Mouse (Mus musculus): ENCODE results near the gene Clec16a. TPM values are rescaled to one million over a fixed set of nuclear protein-coding genes. Genes with fewer than 3 reads are reported as not detected.

Gene Clec16a
- polyA plus RNA-seq, 1 experiment from 2014 or later, result 53.9 TPM

DNA sequence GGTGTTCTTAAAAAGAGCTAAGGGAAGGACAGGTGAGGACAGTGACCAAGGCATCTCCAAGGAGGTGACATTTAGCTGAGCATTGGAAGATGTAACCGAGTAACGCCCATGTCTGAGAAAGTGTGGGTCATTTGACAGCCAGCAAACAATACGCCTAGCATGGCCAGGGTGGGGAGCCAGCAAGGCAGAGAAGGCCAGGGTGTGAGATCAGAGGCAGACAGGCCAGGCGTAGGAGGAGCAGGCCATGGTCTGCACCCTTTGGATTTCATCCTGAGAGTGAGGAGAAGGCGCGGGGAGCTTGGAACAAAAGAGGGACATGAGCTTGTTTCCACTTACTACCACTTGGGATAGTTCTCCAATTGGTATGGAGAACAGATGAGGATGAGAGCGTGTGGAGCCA is 64.8 kb downstream of the Clec16a start:
- Histone ChIP-seq H3K27ac (no peak overlapping the region), H3K4me1 (no peaks in the 10 kb centered on the region), H3K9ac (no peak overlapping the region), H3K9me3 (no peaks in the 10 kb centered on the region), H3K4me3 (replicated peaks) (no peak overlapping the region), H3K4me2 (no peak overlapping the region), H3K27me3 (no peaks in the 10 kb centered on the region), H3K36me3 (replicated peaks) (peaks cover 22% of the 10 kb centered on the region)
- WGBS, result 93% methylated on average over 7 of the region's 7 CpGs
- no peak for ATAC-seq (ENCODE audit: low FRiP score)

DNA sequence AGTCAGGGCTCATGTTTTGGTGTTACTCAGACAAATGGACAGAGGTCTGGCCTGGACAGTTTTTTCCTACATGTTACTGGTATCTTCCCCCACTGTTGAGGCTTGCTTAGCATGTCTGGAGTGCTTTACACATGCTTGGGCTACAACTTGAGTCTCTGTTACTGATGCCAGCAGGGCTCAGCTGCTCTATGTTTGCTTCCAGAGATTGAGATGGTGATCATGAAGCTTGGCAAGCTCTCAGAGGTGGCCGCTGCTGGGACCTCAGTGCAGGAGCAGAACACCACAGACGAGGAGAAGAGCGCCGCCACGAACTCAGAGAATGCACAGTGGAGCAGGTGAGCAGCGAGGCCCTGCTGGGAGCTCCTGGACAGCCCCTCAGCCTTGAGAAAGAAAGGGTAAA is 65.7 kb downstream of the Clec16a start:
- Histone ChIP-seq H3K4me3 (replicated peaks) (no peak overlapping the region), H3K27me3 (no peaks in the 10 kb centered on the region), H3K36me3 (replicated peaks) (peaks cover 30% of the 10 kb centered on the region), H3K4me2 (no peak overlapping the region), H3K4me1 (no peaks in the 10 kb centered on the region), H3K9ac (no peak overlapping the region), H3K27ac (no peak overlapping the region), H3K9me3 (no peaks in the 10 kb centered on the region)
- ATAC-seq (ENCODE audit: low FRiP score), result no peak
- WGBS, result 99% methylated on average over 6 of the region's 6 CpGs

DNA sequence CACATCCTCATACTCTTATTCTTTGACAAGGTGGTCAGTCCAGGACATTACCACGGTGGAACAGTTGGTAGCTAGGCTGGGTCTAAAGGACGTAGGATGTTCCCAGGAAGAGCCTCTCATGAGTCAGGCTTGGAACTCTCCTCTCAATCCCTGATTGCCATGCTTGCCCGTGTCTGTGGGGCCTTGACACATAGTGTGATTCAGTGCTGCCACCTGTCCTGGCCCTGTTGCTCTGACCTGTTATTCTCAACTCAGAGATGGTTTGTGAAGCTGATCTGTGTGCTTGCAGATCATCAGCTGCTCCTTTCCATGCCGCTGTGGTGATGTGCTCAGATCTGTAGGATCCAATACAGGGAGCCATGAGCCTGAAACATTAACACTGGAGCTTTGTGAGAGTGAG is 66.2 kb downstream of the Clec16a start:
- Histone ChIP-seq H3K27ac (no peak overlapping the region), H3K9ac (no peak overlapping the region), H3K36me3 (replicated peaks) (peaks cover 34% of the 10 kb centered on the region), H3K9me3 (no peaks in the 10 kb centered on the region), H3K4me3 (replicated peaks) (no peak overlapping the region), H3K27me3 (no peaks in the 10 kb centered on the region), H3K4me2 (no peak overlapping the region), H3K4me1 (no peaks in the 10 kb centered on the region)
- WGBS, result 94% methylated on average over 4 of the region's 4 CpGs
- ATAC-seq (ENCODE audit: low FRiP score), result no peak

DNA sequence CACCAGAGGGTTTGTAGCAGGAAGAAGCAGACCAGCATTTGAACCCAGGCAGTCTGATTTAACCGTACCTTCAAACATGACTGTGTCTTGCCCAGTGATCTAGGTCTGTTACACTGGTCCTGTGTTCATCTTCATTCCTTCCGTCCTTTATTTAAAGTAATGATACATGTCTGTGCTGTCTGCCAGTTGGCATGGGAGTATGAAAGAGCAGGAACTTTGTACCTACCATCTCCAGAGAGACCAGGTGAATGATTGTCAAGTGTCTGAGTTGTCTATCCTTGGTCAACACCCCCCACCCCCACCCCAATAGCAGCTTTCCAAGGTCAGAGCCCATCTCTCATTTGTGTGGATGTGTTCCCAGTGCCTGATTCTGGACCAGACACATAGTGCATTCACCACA is 68.9 kb downstream of the Clec16a start:
- H3K4me2 ChIP-seq, result no peak overlapping the region
- ATAC-seq (ENCODE audit: low FRiP score), result no peak
- H3K27ac ChIP-seq, result no peak overlapping the region
- H3K36me3 ChIP-seq (replicated peaks), result peaks cover 38% of the 10 kb centered on the region
- no peaks in the 10 kb centered on the region for H3K27me3 ChIP-seq
- no peak overlapping the region for H3K4me3 ChIP-seq (replicated peaks)
- WGBS, result 92% methylated on average over 2 of the region's 2 CpGs
- no peak overlapping the region for H3K9ac ChIP-seq
- H3K4me1 ChIP-seq, result no peaks in the 10 kb centered on the region
- H3K9me3 ChIP-seq, result no peaks in the 10 kb centered on the region

DNA sequence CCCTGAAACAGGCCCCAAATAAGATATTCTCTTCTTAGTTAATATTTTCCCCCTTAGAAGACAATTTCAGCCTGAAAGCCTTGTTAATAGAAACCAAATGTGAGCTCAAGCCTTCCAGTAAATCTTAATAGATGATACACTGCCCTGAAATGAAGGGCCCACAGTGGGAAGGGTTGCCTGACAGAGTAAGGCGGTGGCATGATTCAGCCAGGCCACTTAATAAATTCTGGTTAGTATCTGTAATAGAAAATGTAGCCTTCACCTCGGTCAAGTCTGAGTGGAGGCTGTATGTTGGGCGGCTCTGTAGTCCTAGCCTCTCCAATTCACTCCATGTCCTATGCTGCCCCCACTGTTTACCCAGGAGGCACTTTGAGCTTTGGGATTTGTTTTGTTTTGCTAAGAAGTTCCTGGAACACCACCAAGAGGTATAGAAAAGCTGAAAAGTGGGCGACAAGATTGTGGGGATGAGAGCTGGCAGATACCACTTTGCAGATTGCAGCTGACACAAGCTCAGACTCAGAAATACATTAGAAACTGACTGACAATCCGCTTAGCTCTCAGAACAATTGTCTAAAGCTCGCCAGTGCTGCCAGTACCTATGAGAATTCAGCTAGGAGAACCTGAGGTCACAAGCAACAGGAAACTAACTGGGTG is 75.9 kb downstream of the Clec16a start:
- Histone ChIP-seq H3K4me1 (no peaks in the 10 kb centered on the region), H3K36me3 (replicated peaks) (peaks cover 5% of the 10 kb centered on the region), H3K27me3 (no peaks in the 10 kb centered on the region), H3K27ac (no peak overlapping the region), H3K9me3 (no peaks in the 10 kb centered on the region), H3K9ac (no peak overlapping the region), H3K4me3 (replicated peaks) (no peak overlapping the region), H3K4me2 (no peak overlapping the region)
- WGBS, result 80% methylated on average over 6 of the region's 6 CpGs
- ATAC-seq (ENCODE audit: low FRiP score), result no peak

DNA sequence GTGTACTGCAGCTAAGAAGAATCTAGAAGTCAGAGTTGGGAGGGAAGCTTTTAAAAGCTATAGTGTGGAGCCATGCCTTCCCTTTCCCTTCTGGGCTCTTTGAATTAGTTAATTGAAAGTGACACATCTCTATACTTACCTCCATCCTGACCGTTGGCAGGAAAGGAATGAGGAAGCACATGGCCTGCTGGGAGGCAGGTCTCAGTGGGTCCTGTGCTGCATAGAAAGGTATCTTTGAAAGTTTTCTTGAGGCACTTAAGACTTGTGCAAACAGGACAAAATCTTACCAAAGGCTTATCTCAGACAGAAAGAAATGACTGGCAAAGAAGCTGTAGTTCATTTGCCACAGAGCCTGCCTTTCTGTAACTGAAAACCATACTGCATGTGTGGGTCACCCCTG is 76.6 kb downstream of the Clec16a start:
- WGBS, result 47% methylated on average over 1 of the region's 1 CpGs
- Histone ChIP-seq H3K36me3 (replicated peaks) (peaks cover 4% of the 10 kb centered on the region; the same call in 1 of the 2 replicates), H3K9ac (no peak overlapping the region), H3K27me3 (no peaks in the 10 kb centered on the region), H3K4me2 (no peak overlapping the region), H3K4me3 (replicated peaks) (no peak overlapping the region), H3K27ac (no peak overlapping the region), H3K9me3 (no peaks in the 10 kb centered on the region), H3K4me1 (no peaks in the 10 kb centered on the region)
- ATAC-seq (ENCODE audit: low FRiP score), result no peak

DNA sequence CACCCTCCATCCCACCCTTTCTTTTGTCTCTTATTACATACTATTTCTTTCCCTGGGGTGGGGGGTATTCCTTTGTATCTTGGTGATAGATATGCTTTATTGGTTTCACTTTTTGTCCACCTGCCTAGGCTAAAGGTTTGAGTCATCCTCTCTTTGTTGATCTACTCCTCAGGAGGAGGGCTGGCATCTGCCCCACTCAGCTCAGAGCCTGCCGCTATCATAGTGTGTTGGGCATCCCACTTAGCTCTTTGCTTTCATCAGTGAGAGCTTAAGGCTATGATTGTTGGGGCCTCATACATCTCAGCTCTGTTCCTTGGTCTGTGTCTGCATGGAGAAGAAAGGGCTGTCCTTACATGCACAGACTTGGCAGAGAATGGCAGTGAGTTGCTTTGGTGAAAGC is 81.0 kb downstream of the Clec16a start:
- Histone ChIP-seq H3K9me3 (no peaks in the 10 kb centered on the region), H3K27ac (no peak overlapping the region), H3K9ac (no peak overlapping the region), H3K4me1 (no peaks in the 10 kb centered on the region), H3K27me3 (no peaks in the 10 kb centered on the region), H3K4me2 (no peak overlapping the region), H3K36me3 (replicated peaks) (peaks cover 21% of the 10 kb centered on the region), H3K4me3 (replicated peaks) (no peak overlapping the region)
- ATAC-seq (ENCODE audit: low FRiP score), result no peak
- 100% methylated on average over 1 of the region's 1 CpGs for whole genome bisulfite sequencing

DNA sequence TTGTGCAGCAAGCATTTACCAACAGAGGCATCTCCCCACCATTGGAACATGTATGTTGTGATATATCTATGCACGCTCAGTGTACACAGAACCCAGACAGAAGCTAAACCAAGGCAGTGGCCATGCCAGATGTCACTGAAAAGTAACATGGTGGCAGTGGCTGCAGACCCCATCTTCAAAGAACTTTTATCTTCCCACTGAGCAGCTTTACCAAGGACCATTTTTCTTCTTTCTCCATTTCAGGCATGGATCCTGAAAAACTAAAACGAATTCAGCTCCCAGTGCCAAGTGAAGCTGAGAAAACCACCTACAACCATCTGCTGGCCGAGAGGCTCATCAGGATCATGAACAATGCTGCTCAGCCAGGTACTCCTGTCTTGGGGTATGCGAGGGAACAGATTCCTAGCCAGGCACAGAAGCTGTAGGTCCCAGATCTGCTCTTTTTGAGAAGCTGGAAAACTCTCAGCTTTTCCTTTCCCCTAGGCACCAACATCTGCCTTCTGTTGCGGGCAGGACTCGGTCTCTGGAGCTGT is 82.1 kb downstream of the Clec16a start:
- no peak for ATAC-seq (ENCODE audit: low FRiP score)
- H3K36me3 ChIP-seq (replicated peaks), result peaks cover 21% of the 10 kb centered on the region
- H3K4me1 ChIP-seq, result no peaks in the 10 kb centered on the region
- WGBS, result 91% methylated on average over 6 of the region's 6 CpGs
- no peaks in the 10 kb centered on the region for H3K27me3 ChIP-seq
- H3K9ac ChIP-seq, result no peak overlapping the region
- no peak overlapping the region for H3K27ac ChIP-seq
- H3K4me3 ChIP-seq (replicated peaks), result no peak overlapping the region
- no peaks in the 10 kb centered on the region for H3K9me3 ChIP-seq
- H3K4me2 ChIP-seq, result no peak overlapping the region

DNA sequence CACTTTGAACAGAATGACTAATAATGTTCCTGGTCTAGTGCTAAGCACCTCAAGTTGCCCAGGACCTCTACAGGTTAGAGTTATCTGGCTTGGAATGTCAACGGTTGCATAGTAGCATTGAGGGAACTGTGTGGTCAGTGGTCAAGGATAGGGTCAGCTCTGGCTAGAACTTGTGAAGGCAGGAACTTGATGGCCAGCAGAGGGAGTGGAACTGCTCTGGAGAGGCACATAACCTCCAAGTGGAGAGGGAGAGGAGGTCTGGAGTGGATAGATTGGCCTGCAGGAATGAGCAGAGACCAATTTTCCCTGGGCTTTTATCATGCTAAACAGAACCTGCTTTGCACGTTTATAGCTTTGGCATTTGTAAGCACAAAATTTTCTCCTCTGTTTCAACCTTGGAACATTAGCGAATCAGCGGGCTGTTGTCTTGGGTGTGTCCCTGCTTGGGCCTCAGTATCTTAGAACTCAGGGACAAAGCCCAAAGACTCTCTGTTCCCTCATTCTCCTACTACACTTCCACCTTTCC is 83.0 kb downstream of the Clec16a start:
- H3K36me3 ChIP-seq (replicated peaks), result peaks cover 21% of the 10 kb centered on the region
- H3K9ac ChIP-seq, result no peak overlapping the region
- no peak overlapping the region for H3K4me2 ChIP-seq
- H3K4me1 ChIP-seq, result no peaks in the 10 kb centered on the region
- H3K27me3 ChIP-seq, result no peaks in the 10 kb centered on the region
- ATAC-seq (ENCODE audit: low FRiP score), result no peak
- no peaks in the 10 kb centered on the region for H3K9me3 ChIP-seq
- no peak overlapping the region for H3K27ac ChIP-seq
- 81% methylated on average over 4 of the region's 4 CpGs for WGBS
- H3K4me3 ChIP-seq (replicated peaks), result no peak overlapping the region

DNA sequence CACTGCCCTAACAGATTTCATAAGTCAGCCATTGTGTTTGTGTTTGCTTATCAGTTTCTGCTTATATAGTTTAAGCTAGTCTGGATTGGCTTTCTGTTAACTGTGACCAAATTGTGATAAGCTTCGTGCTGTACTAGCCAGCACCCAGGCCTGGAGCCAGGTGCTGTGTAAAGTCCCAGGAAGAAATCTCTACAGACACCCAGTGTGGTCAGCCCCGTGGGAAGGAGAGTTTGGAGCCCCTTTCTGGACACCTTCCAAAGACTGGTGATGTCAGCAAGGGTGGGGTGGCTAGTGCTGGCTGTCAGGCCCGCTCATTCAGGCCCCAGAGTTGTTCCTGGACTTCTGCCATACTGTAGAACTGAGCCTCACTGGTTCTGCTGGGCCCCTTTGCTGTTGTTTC is 83.8 kb downstream of the Clec16a start:
- WGBS, result 82% methylated on average over 3 of the region's 3 CpGs
- Histone ChIP-seq H3K4me1 (no peaks in the 10 kb centered on the region), H3K27me3 (no peaks in the 10 kb centered on the region), H3K36me3 (replicated peaks) (peaks cover 24% of the 10 kb centered on the region), H3K9ac (no peak overlapping the region), H3K4me2 (no peak overlapping the region), H3K9me3 (no peaks in the 10 kb centered on the region), H3K4me3 (replicated peaks) (no peak overlapping the region), H3K27ac (no peak overlapping the region)
- ATAC-seq (ENCODE audit: low FRiP score), result no peak

DNA sequence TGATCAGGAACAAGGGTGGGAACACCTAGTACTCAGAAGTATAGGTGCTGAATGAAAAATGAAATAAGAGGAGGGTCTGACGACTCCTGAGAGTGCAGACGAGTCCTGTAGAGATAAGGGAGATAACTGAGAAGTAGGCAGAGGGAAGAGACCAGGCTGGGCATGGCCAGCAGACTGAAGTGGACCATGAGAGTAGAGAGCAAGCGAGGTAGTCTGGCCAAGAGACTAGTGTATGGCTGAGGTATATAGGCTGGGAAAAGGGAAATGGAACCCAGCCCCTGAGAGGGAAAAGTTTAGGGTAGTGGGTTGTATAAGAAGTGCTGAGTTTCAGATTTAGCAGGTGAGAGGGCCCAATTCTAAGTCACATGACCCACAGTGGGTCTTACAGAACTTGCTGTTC is 84.2 kb downstream of the Clec16a start:
- Histone ChIP-seq H3K27me3 (no peaks in the 10 kb centered on the region), H3K4me3 (replicated peaks) (no peak overlapping the region), H3K36me3 (replicated peaks) (peaks cover 24% of the 10 kb centered on the region), H3K27ac (no peak overlapping the region), H3K9ac (no peak overlapping the region), H3K9me3 (no peaks in the 10 kb centered on the region), H3K4me1 (no peaks in the 10 kb centered on the region), H3K4me2 (no peak overlapping the region)
- no peak for ATAC-seq (ENCODE audit: low FRiP score)
- WGBS, result 82% methylated on average over 3 of the region's 3 CpGs

DNA sequence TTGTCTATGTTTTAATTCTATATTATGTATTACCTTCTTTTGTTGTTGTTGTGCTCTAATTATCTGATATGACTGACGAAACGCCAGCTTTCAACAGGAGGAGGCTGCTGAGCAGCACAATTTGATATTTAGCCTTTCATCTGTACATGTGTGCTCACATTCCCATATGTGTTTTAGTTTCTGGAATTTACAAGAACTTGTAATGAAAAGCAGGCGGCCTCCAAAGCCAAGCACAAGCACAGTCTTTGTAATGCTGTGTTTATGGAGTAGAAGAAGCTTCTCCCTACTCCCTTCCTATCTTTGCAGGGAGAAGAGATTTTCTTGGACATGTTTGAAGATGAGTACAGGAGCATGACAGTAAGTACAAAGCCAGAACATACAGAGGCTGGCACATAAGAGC is 89.8 kb downstream of the Clec16a start:
- peaks cover 13% of the 10 kb centered on the region for H3K36me3 ChIP-seq (replicated peaks)
- no peaks in the 10 kb centered on the region for H3K27me3 ChIP-seq
- WGBS, result 82% methylated on average over 3 of the region's 3 CpGs
- H3K9ac ChIP-seq, result no peak overlapping the region
- H3K4me1 ChIP-seq, result no peaks in the 10 kb centered on the region
- no peak overlapping the region for H3K4me2 ChIP-seq
- H3K4me3 ChIP-seq (replicated peaks), result no peak overlapping the region
- H3K9me3 ChIP-seq, result no peaks in the 10 kb centered on the region
- no peak overlapping the region for H3K27ac ChIP-seq
- no peak for ATAC-seq (ENCODE audit: low FRiP score)

DNA sequence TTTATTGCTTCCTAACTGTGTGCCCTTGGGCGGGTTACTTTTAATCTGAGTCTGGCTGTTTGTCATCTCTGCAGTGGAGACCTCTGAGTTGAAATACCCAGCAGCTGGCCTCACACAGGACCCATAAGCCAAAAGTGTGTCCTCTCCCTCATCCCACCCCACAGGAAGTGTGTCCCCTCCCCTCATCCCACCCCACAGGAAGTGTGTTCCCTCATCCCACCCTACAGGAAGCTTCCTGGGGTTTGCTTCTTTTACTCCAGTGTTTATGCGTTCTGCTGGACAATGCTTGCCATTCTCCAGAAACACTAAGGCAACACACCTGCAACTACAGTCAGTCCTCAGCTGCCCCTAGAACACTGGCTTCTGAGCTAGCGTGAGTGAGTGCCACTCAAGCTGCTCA is 92.8 kb downstream of the Clec16a start:
- peaks cover 3% of the 10 kb centered on the region; the same call in 1 of the 2 replicates for H3K36me3 ChIP-seq (replicated peaks)
- no peak for ATAC-seq (ENCODE audit: low FRiP score)
- no peak overlapping the region for H3K4me2 ChIP-seq

More for the DNA sequence above, 92.8 kb downstream of the Clec16a start:
- WGBS, result 69% methylated on average over 3 of the region's 3 CpGs
- Histone ChIP-seq H3K27me3 (no peaks in the 10 kb centered on the region), H3K4me1 (no peaks in the 10 kb centered on the region), H3K27ac (no peak overlapping the region), H3K9ac (no peak overlapping the region), H3K4me3 (replicated peaks) (no peak overlapping the region), H3K9me3 (no peaks in the 10 kb centered on the region)
